Mouse (Mus musculus): ENCODE measurements at regions not wholly inside any gene's neighbourhood (a gene's known extent, or its start where the extent isn't known, plus 50 kb on each side); places are given as distances from the start of the nearest gene placed in this dataset.

DNA sequence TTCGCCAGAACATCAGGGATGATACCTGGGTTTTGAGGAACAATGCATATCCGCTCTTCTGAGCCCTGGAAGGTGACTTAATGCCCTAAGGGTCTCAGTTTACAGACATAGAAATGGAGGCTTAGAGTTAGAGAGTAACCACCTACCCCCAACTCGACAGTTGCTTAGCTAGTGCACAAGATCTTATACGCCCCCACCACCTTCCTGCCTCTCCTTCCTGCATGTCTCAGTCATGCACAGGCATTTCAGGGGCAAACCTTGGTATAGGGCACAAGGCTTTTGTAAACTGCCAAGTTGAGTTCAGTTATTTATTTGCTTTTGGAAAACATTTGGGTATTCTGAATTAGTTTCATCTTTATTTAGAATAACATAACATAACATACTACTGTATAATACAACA, 285.9 kb upstream of the Klf3 start:
- Histone ChIP-seq H3K27me3 (ENCODE audit: control insufficient read depth, insufficient read depth, insufficient read length) (no peaks in the 10 kb centered on the region), H3K79me3 (ENCODE audit: low read depth) (no peaks in the 10 kb centered on the region), H3K79me2 (ENCODE audit: control insufficient read depth, insufficient read depth) (no peaks in the 10 kb centered on the region), H3K36me3 (ENCODE audit: control insufficient read depth, insufficient read depth) (no peaks in the 10 kb centered on the region), H3K4me3 (ENCODE audit: insufficient read depth, poor library complexity, severe bottlenecking) (no peak overlapping the region), H3ac (ENCODE audit: control insufficient read depth, insufficient read length, low read depth) (no peak overlapping the region)
- no peak for TF ChIP-seq MYOD1 (IDR thresholded peaks at IDR 0.05; ENCODE audit: control insufficient read depth, insufficient read length, low read depth)
- TF ChIP-seq CEBPB (IDR thresholded peaks at IDR 0.05; ENCODE audit: low read depth): no peak
- no peak for TF ChIP-seq FOSL1 (IDR thresholded peaks at IDR 0.05; ENCODE audit: insufficient read depth, low read length, poor library complexity, severe bottlenecking)
- no peak for TF ChIP-seq MAX (IDR thresholded peaks at IDR 0.05)
- no peak for TF ChIP-seq MYOG (IDR thresholded peaks at IDR 0.05; ENCODE audit: control insufficient read depth, extremely low read depth, insufficient read length)
- TF ChIP-seq CTCF (IDR thresholded peaks at IDR 0.05; ENCODE audit: control insufficient read depth, insufficient read depth, insufficient read length): no peak
- TF ChIP-seq USF1 (IDR thresholded peaks at IDR 0.05; ENCODE audit: low read depth): no peak

DNA sequence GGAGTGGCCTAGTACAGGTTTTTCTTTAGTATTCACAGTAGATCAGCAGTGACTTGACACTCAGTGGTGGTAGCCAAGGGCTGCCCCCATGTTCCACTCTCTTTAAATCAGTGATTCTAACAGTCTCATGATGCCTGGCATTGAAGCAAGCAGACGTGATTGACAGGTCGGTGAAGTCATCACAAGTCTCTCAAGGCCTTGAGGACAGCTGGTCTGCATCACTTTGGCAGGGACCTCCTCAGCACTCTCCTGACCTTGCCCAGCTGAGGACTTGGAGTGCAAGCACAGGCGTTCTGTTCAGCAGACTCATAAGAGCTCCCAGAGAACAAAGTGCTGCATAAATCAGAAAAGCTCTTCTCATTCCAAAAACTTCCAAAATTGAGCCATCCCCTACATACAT, 285.4 kb upstream of the Klf3 start:
- Histone ChIP-seq H3K36me3 (ENCODE audit: control insufficient read depth, insufficient read depth) (no peaks in the 10 kb centered on the region), H3K4me3 (ENCODE audit: insufficient read depth, poor library complexity, severe bottlenecking) (no peak overlapping the region), H3K79me3 (ENCODE audit: low read depth) (no peaks in the 10 kb centered on the region), H3K27me3 (ENCODE audit: control insufficient read depth, insufficient read depth, insufficient read length) (no peaks in the 10 kb centered on the region), H3ac (ENCODE audit: control insufficient read depth, insufficient read length, low read depth) (no peak overlapping the region), H3K79me2 (ENCODE audit: control insufficient read depth, insufficient read depth) (no peaks in the 10 kb centered on the region)
- TF ChIP-seq MYOG (IDR thresholded peaks at IDR 0.05; ENCODE audit: control insufficient read depth, extremely low read depth, insufficient read length): no peak
- no peak for TF ChIP-seq CEBPB (IDR thresholded peaks at IDR 0.05; ENCODE audit: low read depth)
- no peak for TF ChIP-seq CTCF (IDR thresholded peaks at IDR 0.05; ENCODE audit: control insufficient read depth, insufficient read depth, insufficient read length)

DNA sequence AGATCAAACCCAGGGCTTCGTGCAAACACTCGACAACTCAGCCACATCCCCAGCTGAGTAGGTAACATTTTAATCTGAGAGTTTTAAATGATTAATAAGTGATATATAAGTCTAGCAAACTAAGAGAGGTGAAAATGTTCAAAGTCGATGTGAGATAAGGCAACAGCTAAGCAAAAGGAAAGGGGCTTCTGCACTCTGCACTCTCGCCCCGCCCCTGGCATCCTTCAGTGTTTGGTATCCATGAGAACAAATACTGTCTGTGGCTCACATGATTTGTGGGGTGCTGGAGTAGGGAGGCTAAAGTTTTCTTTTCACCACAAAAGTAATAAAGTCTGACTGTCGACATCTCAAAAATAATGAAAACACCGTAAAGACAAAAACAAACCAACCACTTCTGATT, 284.2 kb upstream of the Klf3 start:
- Histone ChIP-seq H3ac (ENCODE audit: control insufficient read depth, insufficient read length, low read depth) (no peak overlapping the region), H3K79me2 (ENCODE audit: control insufficient read depth, insufficient read depth) (no peaks in the 10 kb centered on the region), H3K79me3 (ENCODE audit: low read depth) (no peaks in the 10 kb centered on the region), H3K36me3 (ENCODE audit: control insufficient read depth, insufficient read depth) (no peaks in the 10 kb centered on the region), H3K27me3 (ENCODE audit: control insufficient read depth, insufficient read depth, insufficient read length) (no peaks in the 10 kb centered on the region), H3K4me3 (ENCODE audit: insufficient read depth, poor library complexity, severe bottlenecking) (no peak overlapping the region)
- TF ChIP-seq FOSL1 (IDR thresholded peaks at IDR 0.05; ENCODE audit: insufficient read depth, low read length, poor library complexity, severe bottlenecking) (no peak), USF1 (IDR thresholded peaks at IDR 0.05; ENCODE audit: low read depth) (no peak), MYOG (IDR thresholded peaks at IDR 0.05; ENCODE audit: control insufficient read depth, extremely low read depth, insufficient read length) (no peak), CTCF (IDR thresholded peaks at IDR 0.05; ENCODE audit: control insufficient read depth, insufficient read depth, insufficient read length) (no peak), CEBPB (IDR thresholded peaks at IDR 0.05; ENCODE audit: low read depth) (no peak), MYOD1 (IDR thresholded peaks at IDR 0.05; ENCODE audit: control insufficient read depth, insufficient read length, low read depth) (no peak), MAX (IDR thresholded peaks at IDR 0.05) (no peak)

DNA sequence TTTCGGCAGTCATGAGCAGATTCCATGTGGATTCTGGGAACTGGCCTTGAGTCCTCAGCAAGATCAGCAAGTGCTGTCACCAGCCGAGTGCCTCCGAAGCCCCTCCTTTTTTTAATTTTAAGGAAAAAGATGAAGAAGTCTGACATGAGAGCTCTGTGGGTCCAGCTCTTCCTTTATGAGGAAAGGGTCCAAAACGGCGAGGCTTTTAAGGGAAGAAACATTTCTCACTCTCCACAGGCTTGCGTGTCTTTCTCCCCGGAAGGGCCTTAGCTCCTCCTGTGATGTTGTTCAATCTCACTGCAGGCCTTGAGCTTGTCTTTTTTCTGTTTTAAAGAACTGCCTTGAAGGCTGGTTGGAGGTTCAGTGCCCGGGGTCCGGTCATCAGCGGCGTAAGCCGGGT, 283.5 kb upstream of the Klf3 start:
- Histone ChIP-seq H3K27me3 (ENCODE audit: control insufficient read depth, insufficient read depth, insufficient read length) (no peaks in the 10 kb centered on the region), H3K79me3 (ENCODE audit: low read depth) (no peaks in the 10 kb centered on the region), H3K4me3 (ENCODE audit: insufficient read depth, poor library complexity, severe bottlenecking) (no peak overlapping the region), H3K79me2 (ENCODE audit: control insufficient read depth, insufficient read depth) (no peaks in the 10 kb centered on the region), H3ac (ENCODE audit: control insufficient read depth, insufficient read length, low read depth) (no peak overlapping the region), H3K36me3 (ENCODE audit: control insufficient read depth, insufficient read depth) (no peaks in the 10 kb centered on the region)
- TF ChIP-seq FOSL1 (IDR thresholded peaks at IDR 0.05; ENCODE audit: insufficient read depth, low read length, poor library complexity, severe bottlenecking) (no peak), CTCF (IDR thresholded peaks at IDR 0.05; ENCODE audit: control insufficient read depth, insufficient read depth, insufficient read length) (no peak), USF1 (IDR thresholded peaks at IDR 0.05; ENCODE audit: low read depth) (no peak), MYOD1 (IDR thresholded peaks at IDR 0.05; ENCODE audit: control insufficient read depth, insufficient read length, low read depth) (no peak), MAX (IDR thresholded peaks at IDR 0.05) (no peak), CEBPB (IDR thresholded peaks at IDR 0.05; ENCODE audit: low read depth) (no peak), MYOG (IDR thresholded peaks at IDR 0.05; ENCODE audit: control insufficient read depth, extremely low read depth, insufficient read length) (no peak)

DNA sequence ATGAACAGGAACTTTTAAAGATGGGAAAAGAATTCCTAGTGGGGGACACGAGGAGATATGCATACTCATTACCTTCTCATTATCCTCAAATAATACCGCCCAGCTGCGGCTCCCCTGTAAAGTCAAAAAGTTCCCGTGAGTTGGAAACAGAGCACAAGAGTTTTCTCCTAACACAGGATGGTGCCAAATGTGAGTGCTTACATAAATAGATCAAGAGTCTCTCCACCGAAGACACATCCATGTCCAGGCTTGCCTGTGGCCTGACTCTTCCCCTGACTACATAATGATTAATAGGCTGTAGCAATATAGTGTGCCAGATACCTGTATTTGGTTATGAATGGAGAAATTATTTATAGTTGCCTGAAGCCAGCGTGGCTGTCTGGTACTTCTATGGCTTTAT, 281.8 kb upstream of the Klf3 start:
- Histone ChIP-seq H3K79me2 (ENCODE audit: control insufficient read depth, insufficient read depth) (no peaks in the 10 kb centered on the region), H3K79me3 (ENCODE audit: low read depth) (no peaks in the 10 kb centered on the region), H3K4me3 (ENCODE audit: insufficient read depth, poor library complexity, severe bottlenecking) (no peak overlapping the region), H3K36me3 (ENCODE audit: control insufficient read depth, insufficient read depth) (no peaks in the 10 kb centered on the region), H3ac (ENCODE audit: control insufficient read depth, insufficient read length, low read depth) (no peak overlapping the region), H3K27me3 (ENCODE audit: control insufficient read depth, insufficient read depth, insufficient read length) (no peaks in the 10 kb centered on the region)
- TF ChIP-seq CTCF (IDR thresholded peaks at IDR 0.05; ENCODE audit: control insufficient read depth, insufficient read depth, insufficient read length): no peak
- TF ChIP-seq FOSL1 (IDR thresholded peaks at IDR 0.05; ENCODE audit: insufficient read depth, low read length, poor library complexity, severe bottlenecking): no peak
- TF ChIP-seq USF1 (IDR thresholded peaks at IDR 0.05; ENCODE audit: low read depth): no peak
- TF ChIP-seq MYOD1 (IDR thresholded peaks at IDR 0.05; ENCODE audit: control insufficient read depth, insufficient read length, low read depth): no peak
- TF ChIP-seq CEBPB (IDR thresholded peaks at IDR 0.05; ENCODE audit: low read depth): no peak

DNA sequence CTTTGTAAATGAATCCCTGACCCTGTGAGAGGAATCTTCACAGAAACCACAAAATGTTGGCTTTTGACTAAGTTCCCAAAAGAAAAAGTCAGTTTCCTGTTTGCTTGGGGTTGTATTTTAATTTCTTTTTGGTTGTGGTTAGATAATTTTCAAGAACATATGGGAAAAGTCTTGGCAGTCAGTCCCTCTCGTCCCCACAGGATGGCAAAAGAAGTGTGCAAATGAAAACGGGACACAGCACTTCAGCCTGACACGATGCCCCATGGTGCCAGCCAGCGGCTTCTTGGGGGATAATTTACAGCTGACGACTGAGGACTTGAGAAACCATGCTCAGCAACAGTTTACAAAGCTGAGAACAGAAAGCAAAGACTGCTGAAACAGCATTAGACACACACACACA, 281.2 kb upstream of the Klf3 start:
- Histone ChIP-seq H3K36me3 (ENCODE audit: control insufficient read depth, insufficient read depth) (no peaks in the 10 kb centered on the region), H3K79me2 (ENCODE audit: control insufficient read depth, insufficient read depth) (no peaks in the 10 kb centered on the region), H3K4me3 (ENCODE audit: insufficient read depth, poor library complexity, severe bottlenecking) (no peak overlapping the region), H3K27me3 (ENCODE audit: control insufficient read depth, insufficient read depth, insufficient read length) (no peaks in the 10 kb centered on the region), H3K79me3 (ENCODE audit: low read depth) (no peaks in the 10 kb centered on the region), H3ac (ENCODE audit: control insufficient read depth, insufficient read length, low read depth) (no peak overlapping the region)
- TF ChIP-seq MAX (IDR thresholded peaks at IDR 0.05) (no peak), CEBPB (IDR thresholded peaks at IDR 0.05; ENCODE audit: low read depth) (peak; percentile 95)
